Mouse (Mus musculus) induced T-regulatory cell, adult 2 months (primary cell): ENCODE data around the gene Tnfaip6.

Experiments
- DNase-seq: peaks from one replicate; pipeline ENCODE4 v3.0.0-alpha.2; 2012; ENCODE audit warnings: low read depth

Tnfaip6 gene

GRCm38 (mm10) chr2:52053502-52053901 lies 15.7 kb downstream of the Tnfaip6 start:
- no peak for DNase-seq

GRCm38 (mm10) chr2:52055616-52056015 lies 17.8 kb downstream of the Tnfaip6 start:
- no peak for DNase-seq

GRCm38 (mm10) chr2:52057099-52057498 lies 19.3 kb downstream of the Tnfaip6 start:
- DNase-seq: no peak

- DNase-seq: no peak
Observed at GRCm38 (mm10) chr2:52057681-52058080, 19.9 kb downstream of the Tnfaip6 start.

- no peak for DNase-seq
Observed at GRCm38 (mm10) chr2:52068641-52069040, 30.8 kb downstream of the Tnfaip6 start.

DNA sequence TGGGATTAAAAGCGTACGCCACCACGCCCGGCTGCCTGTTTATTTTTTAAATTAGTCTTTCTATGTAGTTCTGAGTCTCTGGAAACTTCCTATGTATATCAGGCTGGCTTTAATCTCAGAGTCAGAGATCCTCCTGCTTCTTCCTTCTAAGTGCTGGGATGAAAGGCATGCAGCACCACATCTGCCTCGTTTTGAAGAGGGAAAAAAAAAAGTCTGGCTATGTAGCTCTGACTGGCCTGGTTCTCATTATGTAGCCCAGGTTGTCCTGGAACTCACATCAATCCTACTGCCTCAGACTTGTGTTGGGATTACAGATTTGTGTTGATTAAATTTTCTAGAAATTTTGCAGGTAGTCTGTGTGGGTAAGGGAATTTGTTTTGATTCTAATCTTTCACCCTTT lies 33.0 kb downstream of the Tnfaip6 start:
- DNase-seq: no peak

GRCm38 (mm10) chr2:52071241-52071991 lies 33.6 kb downstream of the Tnfaip6 start:
- no peak for DNase-seq

DNA sequence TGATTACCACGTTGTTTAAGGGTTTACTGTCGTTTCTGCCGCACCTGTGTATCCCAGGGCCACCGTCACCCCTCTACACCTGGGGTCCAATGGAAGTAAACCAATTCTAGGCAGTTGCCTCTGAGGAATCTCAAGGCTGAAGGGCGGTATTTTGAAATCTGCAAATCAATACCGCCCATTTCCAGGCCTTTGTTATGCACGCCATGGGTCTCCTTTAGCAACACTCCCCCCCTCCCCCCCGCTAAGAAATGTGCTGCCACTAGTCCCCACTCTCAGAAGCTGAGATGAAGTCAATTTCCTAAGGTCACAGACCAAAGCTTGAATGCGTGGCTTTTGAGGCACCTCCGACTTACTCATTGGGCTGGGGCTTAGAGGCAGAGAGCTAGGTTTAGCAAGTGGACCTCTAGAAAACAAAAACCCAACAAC lies 34.3 kb downstream of the Tnfaip6 start:
- no peak for DNase-seq

- DNase-seq: peak; percentile 86
Observed at GRCm38 (mm10) chr2:52072491-52073140, 34.8 kb downstream of the Tnfaip6 start, which contains the start of gene Rif1. TSS of gene Rif1 (plus strand) at chr2:52072832.

DNA sequence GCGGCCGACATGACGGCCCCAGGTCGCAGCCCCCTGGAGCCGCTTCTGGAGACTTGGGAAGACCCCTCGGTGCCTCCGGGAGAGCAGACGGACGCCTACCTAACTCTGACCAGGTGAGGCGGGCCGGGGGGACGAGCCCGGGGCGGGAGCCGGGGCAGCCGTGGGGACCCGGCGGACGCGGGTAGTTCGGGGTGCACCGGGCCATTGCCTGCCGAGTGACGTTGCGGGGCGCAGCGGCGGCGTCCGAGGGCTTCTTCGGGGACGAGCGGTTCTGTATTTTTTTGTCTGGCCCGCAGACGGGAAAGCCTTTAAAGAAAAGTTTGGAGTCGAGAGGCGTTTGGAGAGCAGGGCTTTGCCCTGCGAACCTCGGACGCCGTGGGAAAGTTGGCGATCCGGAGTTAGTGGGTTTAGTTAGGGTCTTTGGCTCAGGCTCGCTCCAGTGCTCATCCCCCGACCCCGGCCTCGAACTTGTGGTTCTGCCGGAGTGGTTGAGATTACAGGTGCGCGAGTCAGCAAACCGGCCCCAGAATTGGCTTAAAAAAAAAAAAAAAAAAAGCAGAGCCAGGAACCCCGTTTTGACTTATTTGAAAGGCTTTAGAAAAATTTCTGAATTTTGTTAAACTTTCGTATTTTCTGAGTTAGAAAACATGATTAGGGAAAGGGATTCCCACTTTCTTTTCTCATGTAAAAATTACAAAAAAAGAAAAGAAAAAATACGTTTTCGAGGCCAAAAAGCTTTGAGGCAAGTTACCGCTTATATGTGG lies 35.5 kb downstream of the Tnfaip6 start:
- DNase-seq: peak; percentile 64

DNA sequence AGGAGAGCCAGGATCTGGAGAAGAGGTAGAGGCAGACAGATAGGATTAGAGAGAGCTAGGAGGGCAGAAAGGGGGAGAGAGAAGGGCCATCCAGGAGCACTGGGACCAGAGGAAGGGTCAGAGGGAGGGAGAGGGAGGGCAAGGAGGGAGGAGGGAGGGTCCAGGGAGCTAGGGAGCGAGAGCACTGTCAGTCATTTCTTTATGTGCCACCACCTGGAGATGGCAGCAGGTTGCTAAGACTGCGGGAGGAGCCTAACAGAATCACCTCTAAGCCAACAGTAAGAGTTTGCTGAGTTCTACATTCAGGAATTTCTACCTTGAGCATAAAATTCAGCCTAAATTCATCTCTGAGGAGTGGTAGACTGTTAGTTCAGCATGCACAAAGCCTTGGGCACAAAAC lies 40.9 kb downstream of the Tnfaip6 start:
- no peak for DNase-seq

GRCm38 (mm10) chr2:52084013-52084412 lies 46.2 kb downstream of the Tnfaip6 start:
- no peak for DNase-seq

GRCm38 (mm10) chr2:52084571-52084970 lies 46.8 kb downstream of the Tnfaip6 start:
- no peak for DNase-seq
